Mouse (Mus musculus) intestine, embryonic 16.5 days (tissue): ENCODE results near the gene Tdrd1. TPM values are rescaled to one million over a fixed set of nuclear protein-coding genes. Genes with fewer than 3 reads are reported as not detected.

Experiments used
- ATAC-seq: fragments of 200-750 bp; cut with Nextera tagmentation; 2 replicates; pipeline ENCODE4 v1.8.0; 2017; ENCODE audit warnings: moderate TSS enrichment, moderate library complexity
- H3K27ac ChIP-seq: fragments of 300-500 bp; sonication (generic); 2 replicates; pipeline ENCODE4 v1.5.1; 2014; ENCODE audit warnings: mild to moderate bottlenecking, low read length
- H3K27me3 ChIP-seq: fragments of 300-500 bp; sonication (generic); replicated peaks from 2 replicates; pipeline ENCODE4 v1.6.1; 2014; ENCODE audit warnings: low read length, control low read depth, mixed read lengths; ENCODE audit not compliant: control insufficient read depth, insufficient read depth
- H3K36me3 ChIP-seq: fragments of 300-500 bp; sonication (generic); 2 replicates; pipeline ENCODE4 v1.6.1; 2014; ENCODE audit warnings: low read length, control low read depth; ENCODE audit not compliant: control insufficient read depth, insufficient read depth
- H3K4me1 ChIP-seq: fragments of 300-500 bp; sonication (generic); 2 replicates; pipeline ENCODE4 v1.6.1; 2014; ENCODE audit warnings: low read length, control low read depth, mixed read lengths; ENCODE audit not compliant: control insufficient read depth, insufficient read depth
- H3K4me2 ChIP-seq: fragments of 300-500 bp; sonication (generic); 2 replicates; pipeline ENCODE4 v1.6.1; 2014; ENCODE audit warnings: low read depth, low read length, control low read depth
- H3K4me3 ChIP-seq: fragments of 300-500 bp; sonication (generic); 2 replicates; pipeline ENCODE4 v1.5.1; 2014; ENCODE audit warnings: mild to moderate bottlenecking, low read length
- H3K9ac ChIP-seq: fragments of 300-500 bp; sonication (generic); 2 replicates; pipeline ENCODE4 v1.6.1; 2014; ENCODE audit warnings: low read depth, low read length
- H3K9me3 ChIP-seq: fragments of 300-500 bp; sonication (generic); 2 replicates; pipeline ENCODE4 v1.6.1; 2016; ENCODE audit warnings: low read length, control low read depth; ENCODE audit not compliant: control insufficient read depth
- WGBS: fragments of 180-500 bp; shearing (Covaris S2); extraction: QIAGEN DNeasy Blood & Tissue Kit; methylation state at CpG from one replicate; pipeline ENCODE4 v1.1.7; 2014; 5-methylcytosine and 5-hydroxymethylcytosine counted together
- polyA plus RNA-seq: library from polyadenylated mRNA; unstranded; fragments of >200 nt; fragmentation: Nextera tagmentation; extraction: Ambion mirVana; gene quantifications from 2 replicates; pipeline ENCODE4 v1.2.1, GENCODE M21; 2015

Tdrd1 gene
- polyA plus RNA-seq, 1 experiment from 2014 or later: 0.71 TPM

- ATAC-seq: no peak
- no peaks in the 10 kb centered on the region for H3K9me3 ChIP-seq
- peak overlapping the region; percentile 87 for H3K27ac ChIP-seq
- 8% methylated on average over 22 of the region's 22 CpGs for WGBS
- H3K36me3 ChIP-seq: no peaks in the 10 kb centered on the region
- peak overlapping the region; percentile 92 for H3K9ac ChIP-seq
- peak overlapping the region; percentile 59 for H3K4me2 ChIP-seq
- no peaks in the 10 kb centered on the region for H3K27me3 ChIP-seq
- peak overlapping the region; percentile 97 for H3K4me3 ChIP-seq
- peaks cover 15% of the 10 kb centered on the region for H3K4me1 ChIP-seq
Measured at GRCm38 (mm10) chr19:56821040-56821797, 4.8 kb upstream of the Tdrd1 start.

DNA sequence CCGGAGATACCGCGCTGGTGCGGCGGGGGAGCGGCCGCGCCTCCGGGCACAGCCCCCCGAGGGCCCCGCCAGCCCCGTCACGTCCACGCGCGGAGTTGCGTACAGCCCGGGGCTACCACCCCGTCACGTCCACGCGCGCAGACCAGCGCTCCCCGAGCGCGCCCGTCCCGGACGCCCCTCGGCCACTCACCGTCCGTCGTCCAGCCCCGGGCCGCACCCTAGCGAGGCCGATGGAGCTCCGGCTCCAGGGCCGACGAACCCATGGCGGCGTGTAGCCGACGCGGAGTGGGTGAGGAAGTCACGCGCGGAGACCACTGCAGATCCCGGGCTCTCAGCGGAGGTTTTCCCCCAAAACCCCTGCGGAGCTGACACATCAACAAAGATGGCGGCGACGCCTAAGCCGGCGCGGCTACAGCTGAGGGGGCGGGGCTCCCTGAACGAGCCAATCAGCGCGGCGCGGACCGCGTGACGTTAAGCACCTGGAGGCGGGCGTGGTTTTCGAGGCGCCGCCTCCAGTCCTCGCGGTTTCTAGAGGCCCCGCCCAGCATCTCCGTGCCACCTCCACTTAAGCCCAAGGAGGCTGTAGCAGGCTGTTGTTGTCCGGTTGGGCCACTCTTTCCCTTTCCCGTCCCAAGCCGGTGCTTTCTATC, 4.1 kb upstream of the Tdrd1 start, which contains the start of gene Ccdc186:
Gene Ccdc186, minus strand, starts transcription at position 393 of the 650 bp plus-strand sequence.
- WGBS: under 1% methylated on average over 79 of the region's 79 CpGs

DNA sequence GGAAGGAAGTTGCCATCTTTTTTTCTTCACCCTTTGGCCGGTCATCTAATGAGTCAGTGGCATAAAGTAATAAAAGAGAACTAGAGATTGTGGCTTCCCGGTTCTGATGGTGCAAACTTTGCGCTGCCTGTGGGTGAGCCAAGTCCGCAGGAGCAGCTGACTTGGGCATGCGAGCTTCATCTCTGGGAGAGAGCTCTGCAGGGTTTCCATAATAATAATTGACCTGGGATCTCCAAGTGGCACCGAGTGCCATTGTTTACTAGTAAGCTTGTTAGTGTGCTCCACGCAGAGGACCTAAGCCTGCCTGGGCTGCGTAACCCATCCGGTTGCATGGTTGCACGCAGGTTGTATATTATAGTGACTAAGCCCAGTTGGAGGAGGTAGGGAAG, 3.6 kb upstream of the Tdrd1 start:
- Histone ChIP-seq H3K4me3 (peak overlapping the region; percentile 97), H3K4me2 (peak overlapping the region; percentile 56), H3K36me3 (no peaks in the 10 kb centered on the region), H3K9ac (peak overlapping the region; percentile 55), H3K27me3 (no peaks in the 10 kb centered on the region), H3K4me1 (peaks cover 14% of the 10 kb centered on the region), H3K27ac (peak overlapping the region; percentile 87), H3K9me3 (no peaks in the 10 kb centered on the region)
- peak; percentile 78 for ATAC-seq
- WGBS: 14% methylated on average over 10 of the region's 10 CpGs

More for the DNA sequence above, 4.1 kb upstream of the Tdrd1 start, which contains the start of gene Ccdc186:
- Histone ChIP-seq H3K4me2 (peak within 1 kb of the TSS; percentile 59), H3K9me3 (no peaks in the 10 kb centered on the region), H3K4me1 (peaks cover 16% of the 10 kb centered on the region), H3K4me3 (peak within 1 kb of the TSS; percentile 97), H3K27ac (peak within 1 kb of the TSS; percentile 87), H3K9ac (peak within 1 kb of the TSS; percentile 92), H3K36me3 (no peaks in the 10 kb centered on the region), H3K27me3 (no peaks in the 10 kb centered on the region)
- peak; percentile 97 for ATAC-seq

- no peak for ATAC-seq
- WGBS: 81% methylated on average over 11 of the region's 11 CpGs
Measured at GRCm38 (mm10) chr19:56828305-56828704, 2.3 kb downstream of the Tdrd1 start.

DNA sequence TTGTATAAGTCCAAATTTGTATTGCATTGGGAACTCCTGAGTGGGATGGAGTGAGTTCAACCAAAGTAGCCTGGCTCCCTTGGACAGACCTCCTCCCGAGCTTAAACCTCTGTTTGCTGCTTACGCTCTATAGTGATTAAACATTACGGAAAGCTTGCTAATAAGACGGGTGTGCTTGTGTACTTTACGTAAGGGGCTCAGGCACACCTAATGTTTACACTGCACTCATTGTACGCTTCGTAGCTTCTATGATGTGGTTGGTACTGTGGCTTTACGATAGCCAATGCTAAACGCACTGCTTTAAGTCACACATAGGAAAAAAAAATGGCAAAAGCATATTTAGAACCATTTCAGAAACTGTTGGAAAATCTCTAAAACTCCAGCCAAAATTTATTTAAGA, 3.3 kb downstream of the Tdrd1 start:
- no peak overlapping the region for H3K4me2 ChIP-seq
- no peaks in the 10 kb centered on the region for H3K9me3 ChIP-seq
- 64% methylated on average over 9 of the region's 9 CpGs for WGBS
- no peak for ATAC-seq
- no peaks in the 10 kb centered on the region for H3K27me3 ChIP-seq
- H3K4me1 ChIP-seq: 0 out of 2 replicates have a peak, but pooled peaks cover 4% of the 10 kb centered on the region
- H3K4me3 ChIP-seq: no peak overlapping the region
- no peak overlapping the region for H3K9ac ChIP-seq
- no peaks in the 10 kb centered on the region for H3K36me3 ChIP-seq
- no peak overlapping the region for H3K27ac ChIP-seq

More at GRCm38 (mm10) chr19:56828305-56828704, 2.3 kb downstream of the Tdrd1 start:
- H3K36me3 ChIP-seq: no peaks in the 10 kb centered on the region
- no peak overlapping the region for H3K27ac ChIP-seq
- no peaks in the 10 kb centered on the region for H3K27me3 ChIP-seq
- no peak overlapping the region for H3K4me2 ChIP-seq
- H3K9me3 ChIP-seq: no peaks in the 10 kb centered on the region
- H3K4me3 ChIP-seq: no peak overlapping the region
- H3K4me1 ChIP-seq: 0 out of 2 replicates have a peak, but pooled peaks cover 4% of the 10 kb centered on the region
- H3K9ac ChIP-seq: no peak overlapping the region

DNA sequence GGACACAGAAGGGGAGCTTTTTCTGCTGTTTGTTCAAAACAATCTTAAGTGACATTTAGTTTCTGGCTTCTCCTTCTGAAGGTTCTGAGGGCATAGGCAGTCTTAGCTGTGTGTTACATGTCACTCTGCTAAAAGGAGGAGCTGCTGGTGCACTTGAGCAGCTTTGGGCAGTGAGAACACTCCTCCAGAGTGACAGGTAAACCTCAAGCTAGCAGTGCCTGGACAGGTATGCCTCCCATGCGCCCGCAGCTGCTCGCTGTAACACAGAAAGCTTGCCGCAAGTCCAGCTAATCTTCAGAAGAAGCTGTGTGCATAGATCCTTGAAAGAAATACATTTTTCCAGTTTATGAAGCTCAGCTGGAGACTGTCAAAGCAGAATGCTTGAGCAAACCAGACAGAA, 4.2 kb downstream of the Tdrd1 start:
- ATAC-seq: no peak
- H3K4me3 ChIP-seq: no peak overlapping the region
- no peaks in the 10 kb centered on the region for H3K9me3 ChIP-seq
- H3K4me2 ChIP-seq: no peak overlapping the region
- WGBS: 76% methylated on average over 4 of the region's 4 CpGs
- H3K27ac ChIP-seq: no peak overlapping the region
- H3K27me3 ChIP-seq: no peaks in the 10 kb centered on the region
- H3K4me1 ChIP-seq: 0 out of 2 replicates have a peak, but pooled peaks cover 4% of the 10 kb centered on the region
- H3K9ac ChIP-seq: no peak overlapping the region
- no peaks in the 10 kb centered on the region for H3K36me3 ChIP-seq

DNA sequence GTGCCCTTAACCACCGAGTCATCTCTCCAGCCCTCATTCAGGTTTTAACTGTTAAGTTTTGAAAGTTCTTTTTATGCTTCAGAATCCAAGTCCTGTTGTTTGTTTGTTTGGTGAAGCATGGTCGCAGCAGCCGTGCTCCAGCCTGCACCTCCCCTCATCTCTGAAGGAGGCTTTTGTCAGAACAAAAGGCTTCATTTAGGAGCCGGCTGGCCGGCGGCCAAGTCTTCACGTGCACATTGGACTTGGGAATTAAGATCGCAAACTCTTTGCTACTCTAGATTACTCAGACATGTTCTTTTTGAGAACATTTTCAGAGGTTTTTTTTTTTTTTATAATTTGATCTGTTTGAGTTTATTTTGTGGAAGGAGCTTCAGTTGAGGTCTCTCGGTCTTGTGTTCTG, 9.3 kb downstream of the Tdrd1 start:
- no peak for ATAC-seq

DNA sequence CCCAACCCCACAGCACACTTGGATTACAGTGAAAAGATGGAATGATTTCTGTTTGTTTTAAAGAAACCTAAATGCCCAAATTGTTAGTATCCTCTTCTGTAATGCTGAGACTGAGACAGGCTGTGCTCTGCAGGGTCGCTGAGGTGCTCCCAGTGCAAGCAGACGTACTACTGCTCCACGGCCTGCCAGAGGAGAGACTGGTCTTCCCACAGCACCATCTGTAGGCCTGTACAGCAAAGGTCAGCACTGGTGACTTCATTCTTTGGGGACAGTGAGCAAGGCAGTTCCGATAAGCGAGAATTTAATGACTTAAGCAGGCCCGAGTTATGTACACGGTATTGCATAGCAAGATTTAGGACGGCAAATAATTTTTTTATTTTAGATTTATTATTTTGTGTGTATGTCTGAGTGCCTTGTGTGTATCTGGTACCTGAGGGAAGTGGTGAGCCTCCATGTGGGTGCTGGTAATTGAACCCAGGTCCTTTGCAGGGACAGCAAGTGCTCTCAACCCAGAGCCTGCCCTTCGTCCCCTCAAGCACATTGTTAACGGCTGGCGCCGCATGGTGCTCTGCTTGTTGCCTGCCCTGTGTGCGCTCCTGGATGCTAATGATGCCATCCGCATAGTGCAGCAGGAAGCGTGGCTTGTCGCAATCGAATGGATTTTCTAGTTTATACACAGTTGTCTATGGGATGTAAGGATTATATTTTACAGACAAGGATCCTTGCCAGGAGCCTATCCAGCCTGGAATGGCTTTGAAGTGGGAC, 13.1 kb downstream of the Tdrd1 start:
- Histone ChIP-seq H3K4me1 (no peaks in the 10 kb centered on the region), H3K4me2 (no peak overlapping the region), H3K9ac (no peak overlapping the region), H3K27ac (no peak overlapping the region), H3K36me3 (no peaks in the 10 kb centered on the region), H3K27me3 (no peaks in the 10 kb centered on the region), H3K9me3 (no peaks in the 10 kb centered on the region), H3K4me3 (no peak overlapping the region)
- 66% methylated on average over 17 of the region's 17 CpGs for WGBS
- no peak for ATAC-seq

More for the DNA sequence above, 9.3 kb downstream of the Tdrd1 start:
- Histone ChIP-seq H3K27ac (no peak overlapping the region), H3K9ac (no peak overlapping the region), H3K9me3 (no peaks in the 10 kb centered on the region), H3K36me3 (no peaks in the 10 kb centered on the region), H3K4me1 (no peaks in the 10 kb centered on the region), H3K4me3 (no peak overlapping the region), H3K4me2 (no peak overlapping the region), H3K27me3 (no peaks in the 10 kb centered on the region)
- WGBS: 51% methylated on average over 9 of the region's 9 CpGs

DNA sequence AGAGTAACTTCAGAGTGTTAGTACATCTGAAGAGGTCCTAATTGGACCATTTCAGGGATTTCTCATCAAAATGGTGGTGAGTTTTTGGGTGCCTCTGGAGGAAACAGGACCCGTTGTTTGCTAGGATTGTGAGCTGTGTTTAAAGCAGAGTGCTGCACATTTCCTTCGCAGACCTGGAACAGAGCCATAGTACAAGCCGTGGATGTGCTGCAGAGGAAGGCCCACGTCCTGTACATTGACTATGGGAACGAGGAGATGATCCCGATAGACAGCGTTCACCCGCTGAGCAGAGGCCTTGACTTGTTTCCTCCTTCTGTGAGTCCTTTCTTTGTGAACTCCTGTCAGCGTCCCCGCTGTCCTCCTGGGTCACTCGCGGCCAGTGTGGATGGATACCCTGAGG, 17.0 kb downstream of the Tdrd1 start:
- no peak for ATAC-seq
- Histone ChIP-seq H3K4me1 (no peaks in the 10 kb centered on the region), H3K9ac (no peak overlapping the region), H3K36me3 (no peaks in the 10 kb centered on the region), H3K9me3 (no peaks in the 10 kb centered on the region), H3K27ac (no peak overlapping the region), H3K27me3 (no peaks in the 10 kb centered on the region), H3K4me3 (no peak overlapping the region), H3K4me2 (no peak overlapping the region)
- WGBS: 65% methylated on average over 12 of the region's 12 CpGs
